Mouse (Mus musculus) ES-Bruce4 (cell line): ENCODE data around the gene Gps1.

Source experiments
- CTCF ChIP-seq: IDR thresholded peaks from one replicate; pipeline ENCODE4 v1.8.1; 2011; ENCODE audit warnings: low read depth, low read length
- EP300 ChIP-seq: IDR thresholded peaks from 2 replicates; pipeline ENCODE4 v1.6.1; 2011; ENCODE audit warnings: low read depth, low read length; ENCODE audit not compliant: insufficient read depth
- POLR2A ChIP-seq: IDR thresholded peaks from one replicate; pipeline ENCODE4 v1.8.1; 2011; ENCODE audit warnings: low read length; ENCODE audit not compliant: insufficient read depth

- no peak for TF ChIP-seq CTCF
- no peak for TF ChIP-seq POLR2A
- TF ChIP-seq EP300 = no peak
These were observed 32.5 kb upstream of the Gps1 start for GRCm38 (mm10) chr11:120751606-120752005.
